Mouse (Mus musculus) kidney, postnatal 4 days (tissue): ENCODE measurements around the gene Smim8.

Experiments
- DNase-seq, 2 experiments: peaks; one replicate each; pipeline ENCODE4 v3.0.0; 2021; ENCODE audit warnings: mixed read lengths in 2 of 2

Gene Smim8

GRCm38 (mm10) chr4:34719421-34719820 lies 58.8 kb downstream of the Smim8 start:
- no peak for DNase-seq
